Comparison of ENCODE assay signal across 8 mouse cellular contexts in the genomic region with DNA sequence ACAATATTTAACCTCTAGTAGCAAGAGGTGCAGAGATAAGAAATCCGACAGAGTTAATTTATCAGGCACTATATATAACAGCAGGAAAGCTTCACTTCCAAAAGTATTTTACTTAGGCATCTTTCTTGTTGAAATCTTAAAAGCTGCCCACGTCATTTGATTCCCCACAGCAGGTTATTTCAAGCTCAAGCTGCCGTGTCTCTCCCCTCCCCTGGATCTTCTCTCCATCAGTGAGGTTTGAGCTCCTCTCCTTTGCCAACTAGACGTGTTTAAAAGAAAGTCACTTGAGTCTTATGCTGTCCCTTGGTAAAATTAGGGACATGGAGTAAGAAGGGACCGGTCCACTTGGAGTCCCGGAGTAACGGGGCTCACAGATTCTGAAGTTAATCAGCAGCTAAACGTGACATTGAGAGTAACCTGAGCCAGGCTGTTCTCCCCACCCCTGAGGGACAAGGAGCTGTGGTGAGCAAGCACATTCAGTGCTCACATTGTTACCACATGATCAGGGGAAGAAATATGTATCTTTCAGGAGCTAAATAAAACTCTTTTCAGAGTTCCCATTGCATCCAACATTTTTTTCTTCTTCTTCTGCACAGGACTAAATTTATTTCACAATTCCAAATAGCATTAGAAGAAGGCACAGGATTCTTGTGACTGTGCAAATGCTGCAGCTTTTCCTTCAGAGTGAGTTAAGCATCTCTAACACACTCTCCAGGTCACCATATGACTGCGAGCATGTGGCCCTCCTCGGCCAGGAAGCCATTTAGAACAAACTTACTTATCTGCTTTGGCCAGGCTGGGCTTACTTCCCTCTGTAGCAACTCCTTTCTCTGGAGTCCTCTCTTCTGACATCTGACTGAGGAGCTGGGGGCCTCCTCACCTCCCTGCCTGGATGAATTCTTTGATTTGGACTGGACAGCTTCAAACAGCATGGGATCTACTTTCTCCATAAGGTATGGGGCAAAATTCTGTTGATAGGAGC. TPM values are rescaled to one million over a fixed set of nuclear protein-coding genes. Genes with fewer than 3 reads are reported as not detected.
DNase-seq lines count a peak whose midpoint lies in the region; ATAC-seq and TF ChIP-seq lines count a peak whose summit lies in the region.

A gene (plus strand): TSS at position 833 of the 982 bp plus-strand sequence.

- H3K9ac ChIP-seq in forebrain, postnatal 0 days, result no peak within 1 kb of the TSS
- H3K9ac ChIP-seq in lung, embryonic 15.5 days, result no peak within 1 kb of the TSS

- H3K4me1 ChIP-seq in forebrain, postnatal 0 days (ENCODE audit: insufficient read depth), result no peaks in the 10 kb centered on the region
- 0 out of 2 replicates have a peak, but pooled peaks cover 8% of the 10 kb centered on the region for H3K4me1 ChIP-seq in lung, embryonic 15.5 days

- ATAC-seq in forebrain, postnatal 0 days, result no peak
- no peak for ATAC-seq in lung, embryonic 15.5 days (ENCODE audit: borderline replicate concordance, extremely low read depth, low FRiP score, low TSS enrichment)

- WGBS in forebrain, postnatal 0 days, result 58% methylated on average over 10 of the region's 10 CpGs
- 11% methylated on average over 10 of the region's 10 CpGs for WGBS in lung, embryonic 15.5 days

- H3K4me2 ChIP-seq in forebrain, postnatal 0 days (ENCODE audit: low read depth), result no peak within 1 kb of the TSS
- H3K4me2 ChIP-seq in lung, embryonic 15.5 days, result 0 out of 2 replicates have a peak within 1 kb of the TSS, but pooled peaks have one; percentile 4

- intact Hi-C loops in heart, postnatal 10 days (cut with DNase I), result no loop called here

- no peaks in the 10 kb centered on the region for H3K27me3 ChIP-seq in forebrain, postnatal 0 days (ENCODE audit: insufficient read depth, low read length)
- no peaks in the 10 kb centered on the region for H3K27me3 ChIP-seq in lung, embryonic 15.5 days

- DNase-seq in right cerebral cortex, adult 2 months (ENCODE audit: low spot score in 2 of 2), result peak; percentile 31 to 48
- DNase-seq in right cerebral cortex, postnatal 14 days, result no peak
- DNase-seq in forebrain, postnatal 0 days, result no peak
- DNase-seq in heart, postnatal 10 days, result peak in 1 of 2 experiments; percentile 41
- DNase-seq in kidney, postnatal 36 days, result peak; percentile 55 to 76
- DNase-seq in testis, postnatal 14 days (ENCODE audit: low spot score), result peak; percentile 16
- no peak for DNase-seq in cerebellum, postnatal 4 days (ENCODE audit: low spot score in 2 of 2)

- no peak within 1 kb of the TSS for H3K4me3 ChIP-seq in forebrain, postnatal 0 days (ENCODE audit: low read depth, low read length)
- no peak within 1 kb of the TSS for H3K4me3 ChIP-seq in lung, embryonic 15.5 days

- no peaks in the 10 kb centered on the region for H3K9me3 ChIP-seq in forebrain, postnatal 0 days (ENCODE audit: low read length)
- H3K9me3 ChIP-seq in lung, embryonic 15.5 days, result no peaks in the 10 kb centered on the region

- no peak for TF ChIP-seq CTCF in forebrain, postnatal 0 days (IDR thresholded peaks at IDR 0.05; ENCODE audit: low read depth)

- H3K36me3 ChIP-seq in forebrain, postnatal 0 days (ENCODE audit: insufficient read depth), result no peaks in the 10 kb centered on the region
- no peaks in the 10 kb centered on the region for H3K36me3 ChIP-seq in lung, embryonic 15.5 days

- no peak within 1 kb of the TSS for H3K27ac ChIP-seq in forebrain, postnatal 0 days (ENCODE audit: low read depth, low read length)
- H3K27ac ChIP-seq in lung, embryonic 15.5 days, result no peak within 1 kb of the TSS

RNA-seq across cellular contexts. Expression of the gene that starts here (rescaled TPM):
- 78.0 and 78.8 TPM in 2 replicates for total RNA-seq in forebrain, postnatal 0 days (2014; rRNA removed)
- polyA plus RNA-seq in forebrain, postnatal 0 days (2015; fragmentation: Nextera tagmentation; extraction: Ambion mirVana), result 10.5 and 13.2 TPM in 2 replicates
- 10 to 100 TPM; 42.0 to 50.9 TPM for total RNA-seq in heart, postnatal 10 days (2021)
- polyA plus RNA-seq in lung, embryonic 15.5 days (2015; fragmentation: Nextera tagmentation; extraction: Ambion mirVana), result 14.9 and 18.2 TPM in 2 replicates

Comparison
In these comparisons a context has a peak if more than half of its experiments do, and no peak if none do; other contexts are left out.
1. DNase-seq: peak in right cerebral cortex, adult 2 months (2 of 2), kidney, postnatal 36 days (2 of 2) and testis, postnatal 14 days (single experiment); none in right cerebral cortex, postnatal 14 days (single experiment), forebrain, postnatal 0 days (single experiment) and cerebellum, postnatal 4 days (0 of 2).